Mouse (Mus musculus) liver, postnatal 0 days (tissue): ENCODE measurements around the gene Mrps22. TPM values are rescaled to one million over a fixed set of nuclear protein-coding genes. Genes with fewer than 3 reads are reported as not detected.

Experiments
- ATAC-seq: fragments of 200-750 bp; cut with Nextera tagmentation; 2 replicates; pipeline ENCODE4 v1.8.0; 2017; ENCODE audit warnings: mild to moderate bottlenecking, moderate library complexity
- DNase-seq: peaks from one replicate; pipeline ENCODE4 v3.0.0-alpha.2; 2016
- H3K27ac ChIP-seq: fragments of 300-500 bp; sonication (generic); 2 replicates; pipeline ENCODE4 v1.5.1; 2014; ENCODE audit warnings: antibody characterized with exemption, moderate library complexity, mild to moderate bottlenecking, low read depth
- H3K27me3 ChIP-seq: fragments of 300-500 bp; sonication (generic); 2 replicates; pipeline ENCODE4 v1.6.1; 2014; ENCODE audit warnings: low read length, control low read depth, mixed read lengths; ENCODE audit not compliant: insufficient read depth
- H3K36me3 ChIP-seq: fragments of 300-500 bp; sonication (generic); replicated peaks from 2 replicates; pipeline ENCODE4 v1.6.1; 2014; ENCODE audit warnings: mild to moderate bottlenecking, control low read depth, low read length, moderate library complexity, mixed read lengths; ENCODE audit not compliant: insufficient read depth
- H3K4me1 ChIP-seq: fragments of 300-500 bp; sonication (generic); 2 replicates; pipeline ENCODE4 v1.6.1; 2014; ENCODE audit warnings: antibody characterized with exemption, mild to moderate bottlenecking, control low read depth; ENCODE audit not compliant: insufficient read depth
- H3K4me2 ChIP-seq: fragments of 300-500 bp; sonication (generic); 2 replicates; pipeline ENCODE4 v1.6.1; 2014; ENCODE audit warnings: low read depth, mild to moderate bottlenecking, low read length, moderate library complexity, mixed read lengths
- H3K4me3 ChIP-seq: fragments of 300-500 bp; sonication (generic); 2 replicates; pipeline ENCODE4 v1.5.1; 2014; ENCODE audit warnings: low read depth, low read length
- H3K9ac ChIP-seq: fragments of 300-500 bp; sonication (generic); replicated peaks from 2 replicates; pipeline ENCODE4 v1.6.1; 2014; ENCODE audit warnings: mild to moderate bottlenecking, moderate library complexity
- H3K9me3 ChIP-seq: fragments of 300-500 bp; sonication (generic); 2 replicates; pipeline ENCODE4 v1.6.1; 2016; ENCODE audit warnings: mild to moderate bottlenecking, control low read depth, low read length, mixed read lengths
- CTCF ChIP-seq: sonication (generic); IDR thresholded peaks from 2 replicates; pipeline ENCODE4 v1.5.1; 2016; ENCODE audit warnings: antibody characterized with exemption, low read depth
- EP300 ChIP-seq: IDR thresholded peaks from 2 replicates; pipeline ENCODE4 v1.6.1; 2016; ENCODE audit warnings: antibody characterized with exemption, low read depth, mild to moderate bottlenecking
- WGBS: fragments of 180-500 bp; shearing (Covaris S2); extraction: QIAGEN DNeasy Blood & Tissue Kit; methylation state at CpG from one replicate; pipeline ENCODE4 v1.1.7; 2014; ENCODE audit not compliant: insufficient replicate concordance; 5-methylcytosine and 5-hydroxymethylcytosine counted together
- polyA plus RNA-seq: library from polyadenylated mRNA; unstranded; fragments of >200 nt; fragmentation: Nextera tagmentation; extraction: Ambion mirVana; gene quantifications from 2 replicates; pipeline ENCODE4 v1.2.1, GENCODE M21; 2015

Gene Mrps22
- 25.9 and 26.0 TPM in 2 replicates for polyA plus RNA-seq

GRCm38 (mm10) chr9:98601156-98601836 is at the start of gene Mrps22:
Mrps22 (minus strand) TSS chr9:98601660.
- WGBS = 2% methylated on average over 44 of the region's 44 CpGs
- peak; percentile 97 for ATAC-seq
- H3K4me3 ChIP-seq = peak within 1 kb of the TSS; percentile 93
- no peaks in the 10 kb centered on the region for H3K9me3 ChIP-seq
- peak within 1 kb of the TSS; percentile 87 for H3K9ac ChIP-seq
- no peak for TF ChIP-seq EP300
- no peak for TF ChIP-seq CTCF
- H3K36me3 ChIP-seq = peaks cover 21% of the 10 kb centered on the region
- DNase-seq = peak; percentile 84
- H3K4me1 ChIP-seq = peaks cover 12% of the 10 kb centered on the region; the same call in 1 of the 2 replicates
- H3K4me2 ChIP-seq = peak within 1 kb of the TSS; percentile 88
- no peaks in the 10 kb centered on the region for H3K27me3 ChIP-seq
- H3K27ac ChIP-seq = peak within 1 kb of the TSS; percentile 78

GRCm38 (mm10) chr9:98650547-98650946 is 49.1 kb upstream of the Mrps22 start:
- no peak overlapping the region for H3K27ac ChIP-seq
- no peaks in the 10 kb centered on the region for H3K27me3 ChIP-seq
- H3K4me2 ChIP-seq = no peak overlapping the region
- 59% methylated on average over 8 of the region's 8 CpGs for WGBS
- no peak overlapping the region for H3K4me3 ChIP-seq
- H3K36me3 ChIP-seq = no peaks in the 10 kb centered on the region
- no peak overlapping the region for H3K9ac ChIP-seq
- TF ChIP-seq EP300 (no peak), CTCF (no peak)
- no peaks in the 10 kb centered on the region for H3K4me1 ChIP-seq
- H3K9me3 ChIP-seq = no peaks in the 10 kb centered on the region
- no peak for DNase-seq
- no peak for ATAC-seq

GRCm38 (mm10) chr9:98647418-98647817 is 46.0 kb upstream of the Mrps22 start:
- Histone ChIP-seq H3K4me3 (no peak overlapping the region), H3K4me1 (no peaks in the 10 kb centered on the region), H3K4me2 (no peak overlapping the region), H3K36me3 (no peaks in the 10 kb centered on the region), H3K9ac (no peak overlapping the region), H3K9me3 (no peaks in the 10 kb centered on the region), H3K27me3 (0 out of 2 replicates have a peak, but pooled peaks cover 4% of the 10 kb centered on the region), H3K27ac (no peak overlapping the region)
- 72% methylated on average over 12 of the region's 12 CpGs for WGBS
- TF ChIP-seq CTCF = no peak
- no peak for TF ChIP-seq EP300
- no peak for DNase-seq
- ATAC-seq = no peak

GRCm38 (mm10) chr9:98645750-98646149 is 44.3 kb upstream of the Mrps22 start:
- Histone ChIP-seq H3K4me2 (no peak overlapping the region), H3K27ac (no peak overlapping the region), H3K9ac (no peak overlapping the region), H3K9me3 (no peaks in the 10 kb centered on the region), H3K27me3 (0 out of 2 replicates have a peak, but pooled peaks cover 4% of the 10 kb centered on the region), H3K36me3 (no peaks in the 10 kb centered on the region), H3K4me3 (no peak overlapping the region), H3K4me1 (no peaks in the 10 kb centered on the region)
- TF ChIP-seq EP300 (no peak), CTCF (peak; percentile 83)
- ATAC-seq (no peak), DNase-seq (peak; percentile 69)
- 21% methylated on average over 4 of the region's 4 CpGs for WGBS

GRCm38 (mm10) chr9:98642126-98642525 is 40.7 kb upstream of the Mrps22 start:
- Histone ChIP-seq H3K4me3 (no peak overlapping the region), H3K9me3 (no peaks in the 10 kb centered on the region), H3K27me3 (0 out of 2 replicates have a peak, but pooled peaks cover 4% of the 10 kb centered on the region), H3K9ac (no peak overlapping the region), H3K36me3 (no peaks in the 10 kb centered on the region), H3K4me2 (no peak overlapping the region), H3K27ac (no peak overlapping the region), H3K4me1 (no peaks in the 10 kb centered on the region)
- TF ChIP-seq CTCF (no peak), EP300 (no peak)
- WGBS = 62% methylated on average over 6 of the region's 6 CpGs
- ATAC-seq = no peak
- DNase-seq = no peak

- H3K36me3 ChIP-seq = no peaks in the 10 kb centered on the region
- H3K4me1 ChIP-seq = no peaks in the 10 kb centered on the region
- no peak for TF ChIP-seq CTCF
- TF ChIP-seq EP300 = no peak
- no peaks in the 10 kb centered on the region for H3K27me3 ChIP-seq
- no peak overlapping the region for H3K27ac ChIP-seq
- H3K4me2 ChIP-seq = no peak overlapping the region
- H3K9ac ChIP-seq = no peak overlapping the region
- no peaks in the 10 kb centered on the region for H3K9me3 ChIP-seq
- H3K4me3 ChIP-seq = no peak overlapping the region
- DNase-seq = no peak
- WGBS = 70% methylated on average over 13 of the region's 13 CpGs
- ATAC-seq = no peak
Observed at GRCm38 (mm10) chr9:98633287-98634162, 32.1 kb upstream of the Mrps22 start.
